In genomic region chr15:103239685-103240159, GRCm38 (mm10) we compare ENCODE assay signal across 8 mouse cellular contexts. TPM values are rescaled to one million over a fixed set of nuclear protein-coding genes. Genes with fewer than 3 reads are reported as not detected.
DNase-seq lines count a peak whose midpoint lies in the region; ATAC-seq and TF ChIP-seq lines count a peak whose summit lies in the region.

Cbx5 (minus strand) TSS chr15:103239816.

- H3K36me3 ChIP-seq in kidney, embryonic 14.5 days (ENCODE audit: control insufficient read depth, insufficient read depth, low read length): peaks cover 37% of the 10 kb centered on the region
- peaks cover 31% of the 10 kb centered on the region for H3K36me3 ChIP-seq in limb, embryonic 15.5 days

- no peaks in the 10 kb centered on the region for H3K9me3 ChIP-seq in kidney, embryonic 14.5 days (ENCODE audit: control insufficient read depth, low read length)
- H3K9me3 ChIP-seq in limb, embryonic 15.5 days: no peaks in the 10 kb centered on the region

- no peak for TF ChIP-seq POLR2A in bone marrow macrophage, adult 2 months (IDR thresholded peaks at IDR 0.05; ENCODE audit: borderline replicate concordance, low read depth, low read length)
- peak; percentile 80 for TF ChIP-seq POLR2A in embryonic fibroblast, embryonic 13.5 days (IDR thresholded peaks at IDR 0.05; ENCODE audit: low read depth, low read length)

- peaks cover 13% of the 10 kb centered on the region for H3K4me1 ChIP-seq in bone marrow macrophage, adult 2 months (ENCODE audit: control insufficient read depth, insufficient read depth, low read length)
- H3K4me1 ChIP-seq in embryonic fibroblast, embryonic 13.5 days (ENCODE audit: control insufficient read depth, insufficient read depth, low read length): no peaks in the 10 kb centered on the region
- peaks cover 21% of the 10 kb centered on the region for H3K4me1 ChIP-seq in kidney, embryonic 14.5 days (ENCODE audit: control insufficient read depth, insufficient read depth, low read length)
- H3K4me1 ChIP-seq in limb, embryonic 15.5 days: peaks cover 26% of the 10 kb centered on the region

- H3K27me3 ChIP-seq in kidney, embryonic 14.5 days (ENCODE audit: control insufficient read depth, insufficient read depth, low read length): no peaks in the 10 kb centered on the region
- no peaks in the 10 kb centered on the region for H3K27me3 ChIP-seq in limb, embryonic 15.5 days

- DNase-seq in 416B (ENCODE audit: low read depth): peak; percentile 99
- peak; percentile 99 for DNase-seq in heart, adult 9 months (ENCODE audit: low spot score in 2 of 2)
- DNase-seq in monocyte, adult 2 months (ENCODE audit: low read depth in 1 of 2, low spot score in 2 of 2): peak; percentile 96
- DNase-seq in spleen, postnatal 36 days (ENCODE audit: low spot score in 2 of 2): peak; percentile 98

- H3K27ac ChIP-seq in bone marrow macrophage, adult 2 months (ENCODE audit: insufficient read depth, low read depth, low read length): peak within 1 kb of the TSS; percentile 90
- peak within 1 kb of the TSS; percentile 95 for H3K27ac ChIP-seq in embryonic fibroblast, embryonic 13.5 days (ENCODE audit: insufficient read depth, low read length)
- peak within 1 kb of the TSS; percentile 95 for H3K27ac ChIP-seq in kidney, embryonic 14.5 days (ENCODE audit: low read depth, low read length)
- peak within 1 kb of the TSS; percentile 97 for H3K27ac ChIP-seq in limb, embryonic 15.5 days

- H3K4me2 ChIP-seq in kidney, embryonic 14.5 days (replicated peaks; ENCODE audit: low read depth, low read length): peak within 1 kb of the TSS; percentile 88
- peak within 1 kb of the TSS; percentile 67 for H3K4me2 ChIP-seq in limb, embryonic 15.5 days

- peak; percentile 94 for ATAC-seq in kidney, embryonic 14.5 days (ENCODE audit: low FRiP score, low TSS enrichment)
- peak; percentile 93 for ATAC-seq in limb, embryonic 15.5 days (ENCODE audit: insufficient number of reproducible peaks, low FRiP score, low TSS enrichment, low read depth)

- TF ChIP-seq CTCF in bone marrow macrophage, adult 2 months (IDR thresholded peaks at IDR 0.05; ENCODE audit: low read depth, low read length): no peak
- TF ChIP-seq CTCF in embryonic fibroblast, embryonic 13.5 days (IDR thresholded peaks at IDR 0.05; ENCODE audit: borderline replicate concordance, insufficient read depth, low read length): no peak

- peak within 1 kb of the TSS; percentile 83 for H3K4me3 ChIP-seq in bone marrow macrophage, adult 2 months (ENCODE audit: insufficient read depth, low read length)
- H3K4me3 ChIP-seq in embryonic fibroblast, embryonic 13.5 days (ENCODE audit: insufficient read depth, low read length): peak within 1 kb of the TSS; percentile 80
- peak within 1 kb of the TSS; percentile 83 for H3K4me3 ChIP-seq in kidney, embryonic 14.5 days (ENCODE audit: low read length)
- H3K4me3 ChIP-seq in limb, embryonic 15.5 days: peak within 1 kb of the TSS; percentile 65

- peak within 1 kb of the TSS; percentile 91 for H3K9ac ChIP-seq in kidney, embryonic 14.5 days (ENCODE audit: low read depth, low read length)
- H3K9ac ChIP-seq in limb, embryonic 15.5 days: peak within 1 kb of the TSS; percentile 71

- under 1% methylated on average over 39 of the region's 39 CpGs for WGBS in kidney, embryonic 14.5 days
- WGBS in limb, embryonic 15.5 days: under 1% methylated on average over 39 of the region's 39 CpGs

RNA-seq across cellular contexts. Expression of gene Cbx5, which starts in this region (rescaled TPM):
- 33.5 and 37.2 TPM in 2 replicates for polyA plus RNA-seq in bone marrow macrophage, adult 2 months (2012; ENCODE audit: insufficient read depth, insufficient read length, missing spikeins)
- polyA plus RNA-seq in embryonic fibroblast, embryonic 13.5 days (2011; ENCODE audit: insufficient read length, low read depth, missing spikeins): 132 and 172 TPM in 2 replicates
- polyA plus RNA-seq in kidney, embryonic 14.5 days (2014; fragmentation: Nextera tagmentation; extraction: Ambion mirVana): 146 and 161 TPM in 2 replicates
- 92.8 and 98.4 TPM in 2 replicates for polyA plus RNA-seq in limb, embryonic 15.5 days (2015; fragmentation: Nextera tagmentation; extraction: Ambion mirVana)

Comparison
In these comparisons a context has a peak if more than half of its experiments do, and no peak if none do; other contexts are left out.
1. Peak in every context shown above with its lines: DNase-seq, ATAC-seq, H3K4me3 ChIP-seq and H3K27ac ChIP-seq.